Mouse (Mus musculus): ENCODE measurements around the gene Olfr62. TPM values are rescaled to one million over a fixed set of nuclear protein-coding genes. Genes with fewer than 3 reads are reported as not detected.

Olfr62 gene
- not detected for total RNA-seq (2023)

DNA sequence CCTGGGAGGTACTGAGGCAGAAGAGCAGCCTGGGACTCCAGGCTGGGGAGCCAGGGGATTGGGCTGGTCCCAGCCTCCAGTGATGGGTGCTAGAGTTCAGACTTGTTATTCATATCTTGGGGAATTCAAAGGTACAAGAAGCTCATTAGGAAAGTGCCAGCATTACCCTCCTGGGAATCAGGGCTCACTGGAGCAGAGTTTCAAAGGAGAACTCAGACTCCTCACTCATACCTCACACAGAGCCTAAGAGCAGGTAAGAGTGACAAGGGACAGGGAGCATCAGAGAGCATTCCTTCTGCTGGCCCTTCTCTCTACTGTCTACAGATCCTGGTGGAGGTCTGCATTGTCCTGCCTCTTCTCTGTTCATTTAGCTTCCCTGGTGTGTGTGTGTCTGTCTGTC, at the start of gene Olfr62:
Gene Olfr62 (plus strand): TSS at position 301 of the 400 bp plus-strand sequence.

DNA sequence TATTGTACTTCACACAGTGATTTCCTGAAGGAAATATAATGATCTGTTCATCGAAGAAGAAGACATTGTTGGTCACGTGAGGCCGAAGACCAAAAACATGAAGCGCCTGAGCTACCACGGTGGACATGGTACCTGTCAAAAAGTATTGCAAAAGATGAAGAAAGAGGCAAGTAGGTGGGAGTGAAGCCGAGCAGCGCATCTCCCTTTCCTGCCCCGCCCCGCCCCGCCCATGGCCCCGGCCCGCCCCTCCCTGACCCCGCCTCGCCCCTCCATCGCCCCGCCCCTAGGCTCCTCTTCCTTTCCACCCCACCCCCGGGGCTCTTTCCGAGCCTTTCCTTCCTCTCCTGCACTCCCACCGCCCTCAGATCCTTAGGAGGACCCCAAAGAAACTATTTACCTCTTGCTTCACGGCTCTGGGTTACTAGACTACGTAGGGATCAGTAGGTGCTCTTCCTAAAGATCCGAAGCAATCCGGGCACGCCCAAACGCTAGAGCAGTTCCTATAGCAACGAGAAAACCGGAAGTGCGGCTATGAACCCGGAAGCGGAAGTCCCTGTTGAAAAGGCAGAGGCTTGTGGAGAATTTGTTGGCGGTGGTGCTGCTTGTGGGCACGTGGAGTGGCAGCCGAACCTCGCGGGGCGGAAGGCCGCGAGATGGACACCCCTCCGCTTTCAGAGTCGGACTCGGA, 38.3 kb upstream of the Olfr62 start, which contains the start of the genes Cfap57 and Ebna1bp2:
Gene Cfap57 (minus strand): TSS at position 499 of the 688 bp plus-strand sequence.
Gene Ebna1bp2 (plus strand): TSS at position 521 of the 688 bp plus-strand sequence.

DNA sequence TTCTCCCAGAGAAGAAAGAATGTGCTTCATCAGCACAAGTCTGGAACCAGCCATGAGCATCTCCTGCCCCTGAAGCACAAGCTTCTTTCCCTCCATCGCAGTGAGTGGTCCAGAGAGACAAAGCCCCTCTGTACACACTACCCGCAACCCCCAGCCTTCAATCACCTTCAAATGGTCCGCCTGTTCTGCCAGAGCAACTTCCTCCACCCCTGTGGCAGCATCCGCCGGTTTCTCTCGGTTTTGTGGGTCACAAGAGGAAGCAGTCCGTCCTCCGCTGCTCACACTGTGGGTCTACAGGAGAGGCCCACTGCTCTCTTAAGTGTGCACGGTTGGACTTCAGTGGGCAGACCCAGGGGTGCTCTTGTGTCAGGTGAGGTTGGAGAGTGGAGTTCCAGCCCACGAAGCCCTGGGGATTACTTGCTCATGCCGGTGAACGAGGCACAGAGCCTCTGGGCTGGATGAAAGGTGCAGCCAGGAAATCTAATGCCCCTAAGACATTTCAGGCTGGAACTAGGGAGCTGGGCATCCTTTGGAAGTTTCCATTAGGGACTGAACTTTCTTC, 33.7 kb downstream of the Olfr62 start, which contains the start of gene Olfr1342:
Gene Olfr1342 (minus strand): TSS at position 345 of the 562 bp plus-strand sequence.

DNA sequence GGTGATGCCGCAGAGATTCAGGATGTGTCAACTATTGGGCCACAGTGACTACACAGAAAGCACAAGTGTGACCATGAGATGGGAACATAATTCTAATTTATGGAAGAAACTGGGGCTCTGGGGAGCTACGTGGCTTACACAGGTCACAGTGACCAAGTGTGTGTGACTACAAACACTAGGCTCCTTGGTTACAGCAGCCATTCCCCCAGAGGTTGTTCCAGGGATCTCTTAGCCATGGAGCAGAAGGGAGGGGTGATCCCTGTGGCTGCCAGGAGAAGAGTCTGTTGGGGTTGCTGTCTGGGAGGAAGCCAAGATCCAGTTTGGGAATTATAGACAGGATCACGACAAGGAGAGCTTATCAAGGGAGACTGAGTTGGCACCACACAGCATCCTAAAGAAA, 44.5 kb downstream of the Olfr62 start, which contains the start of gene Olfr1341:
Gene Olfr1341 (plus strand): TSS at position 301 of the 400 bp plus-strand sequence.

Other genes with a start within 250 kb of the Olfr62 start
- 78.7 TPM for gene Szt2, start 249.7 kb upstream of the Olfr62 start, total RNA-seq (2023)
- 75.2 TPM for gene Med8, start 249.6 kb upstream of the Olfr62 start, total RNA-seq (2023)
- 33.0 TPM for gene Elovl1, start 230.9 kb upstream of the Olfr62 start, total RNA-seq (2023)
- 2.8 TPM for gene Cdc20, start 221.6 kb upstream of the Olfr62 start, total RNA-seq (2023)
- gene Mpl, start 201.4 kb upstream of the Olfr62 start, total RNA-seq (2023), result 0.32 TPM
- gene Tie1, start 168.9 kb upstream of the Olfr62 start, total RNA-seq (2023), result not detected
- not detected for gene 2610528J11Rik, start 132.0 kb upstream of the Olfr62 start, total RNA-seq (2023)
- gene Tmem125, start 114.9 kb upstream of the Olfr62 start, total RNA-seq (2023), result not detected
- not detected for gene Cfap57, start 38.2 kb upstream of the Olfr62 start, total RNA-seq (2023)
- 65.9 TPM for gene Ebna1bp2, start 38.2 kb upstream of the Olfr62 start, total RNA-seq (2023)
- not detected for gene Olfr1342, start 33.8 kb downstream of the Olfr62 start, total RNA-seq (2023)
- not detected for gene Olfr1341, start 44.6 kb downstream of the Olfr62 start, total RNA-seq (2023)
- gene Olfr1340, start 61.2 kb downstream of the Olfr62 start, total RNA-seq (2023), result not detected
- not detected for gene Olfr1339, start 73.2 kb downstream of the Olfr62 start, total RNA-seq (2023)
- not detected for gene Olfr1338, start 99.8 kb downstream of the Olfr62 start, total RNA-seq (2023)
- gene Olfr1337, start 123.6 kb downstream of the Olfr62 start, total RNA-seq (2023), result not detected
- gene Olfr1335, start 151.0 kb downstream of the Olfr62 start, total RNA-seq (2023), result not detected
- gene Olfr1333, start 177.3 kb downstream of the Olfr62 start, total RNA-seq (2023), result not detected
- gene Olfr1331, start 205.7 kb downstream of the Olfr62 start, total RNA-seq (2023), result not detected
- gene Olfr1330, start 229.6 kb downstream of the Olfr62 start, total RNA-seq (2023), result not detected